Mouse (Mus musculus) midbrain, postnatal 0 days (tissue): Measurements from ENCODE around the gene Fank1. TPM values are rescaled to one million over a fixed set of nuclear protein-coding genes. Genes with fewer than 3 reads are reported as not detected.

ENCODE experiments used
- ATAC-seq: fragments of 200-750 bp; cut with Nextera tagmentation; 2 replicates; pipeline ENCODE4 v1.8.0; 2017; ENCODE audit warnings: moderate number of reproducible peaks, mild to moderate bottlenecking, moderate TSS enrichment, moderate library complexity; ENCODE audit not compliant: low FRiP score
- DNase-seq: peaks from one replicate; pipeline ENCODE4 v3.0.0-alpha.2; 2015; ENCODE audit warnings: low spot score
- H3K27ac ChIP-seq: fragments of 300-500 bp; sonication (generic); 2 replicates; pipeline ENCODE4 v1.5.1; 2014; ENCODE audit warnings: low read depth, mild to moderate bottlenecking, low read length, mixed read lengths
- H3K27me3 ChIP-seq: fragments of 300-500 bp; sonication (generic); 2 replicates; pipeline ENCODE4 v1.6.1; 2014; ENCODE audit warnings: low read length, control low read depth, mixed read lengths; ENCODE audit not compliant: insufficient read depth
- H3K36me3 ChIP-seq: fragments of 300-500 bp; sonication (generic); 2 replicates; pipeline ENCODE4 v1.6.1; 2014; ENCODE audit warnings: low read length, control low read depth, mixed read lengths; ENCODE audit not compliant: insufficient read depth
- H3K4me1 ChIP-seq: fragments of 300-500 bp; sonication (generic); 2 replicates; pipeline ENCODE4 v1.6.1; 2014; ENCODE audit warnings: mild to moderate bottlenecking, control low read depth, antibody characterized with exemption, low read length, mixed read lengths; ENCODE audit not compliant: insufficient read depth
- H3K4me2 ChIP-seq: fragments of 300-500 bp; sonication (generic); 2 replicates; pipeline ENCODE4 v1.6.1; 2014; ENCODE audit warnings: low read depth, mild to moderate bottlenecking, low read length, mixed read lengths; ENCODE audit not compliant: poor library complexity, severe bottlenecking
- H3K4me3 ChIP-seq: fragments of 300-500 bp; sonication (generic); 2 replicates; pipeline ENCODE4 v1.5.1; 2014; ENCODE audit warnings: low read depth, mild to moderate bottlenecking, low read length, moderate library complexity
- H3K9ac ChIP-seq: fragments of 300-500 bp; sonication (generic); replicated peaks from 2 replicates; pipeline ENCODE4 v1.6.1; 2014; ENCODE audit warnings: mild to moderate bottlenecking, low read length, moderate library complexity, mixed read lengths; ENCODE audit not compliant: poor library complexity, severe bottlenecking
- H3K9me3 ChIP-seq: fragments of 300-500 bp; sonication (generic); 2 replicates; pipeline ENCODE4 v1.6.1; 2016; ENCODE audit warnings: low read length, control low read depth
- CTCF ChIP-seq: IDR thresholded peaks from 2 replicates; pipeline ENCODE4 v1.5.1; 2016; ENCODE audit warnings: antibody characterized with exemption, mild to moderate bottlenecking
- WGBS: fragments of 180-500 bp; shearing (Covaris S2); extraction: QIAGEN DNeasy Blood & Tissue Kit; methylation state at CpG from one replicate; pipeline ENCODE4 v1.1.7; 2014; 5-methylcytosine and 5-hydroxymethylcytosine counted together
- polyA plus RNA-seq: library from polyadenylated mRNA; unstranded; fragments of >200 nt; fragmentation: Nextera tagmentation; extraction: Ambion mirVana; gene quantifications from 2 replicates; pipeline ENCODE4 v1.2.1, GENCODE M21; 2015
- total RNA-seq: library from RNA; depleted of rRNA; stranded (reverse); fragments of >200 nt; gene quantifications from 2 replicates; pipeline ENCODE4 v1.2.3, GENCODE M21; 2014

Gene Fank1
- total and polyA plus RNA-seq, 2 experiments from 2014 or later = 3.0 to 8.7 TPM

GRCm38 (mm10) chr7:133856278-133856677 lies 79.6 kb downstream of the Fank1 start:
- Histone ChIP-seq H3K9me3 (no peaks in the 10 kb centered on the region), H3K4me3 (no peak overlapping the region), H3K4me1 (no peaks in the 10 kb centered on the region), H3K9ac (no peak overlapping the region), H3K4me2 (no peak overlapping the region), H3K27ac (no peak overlapping the region), H3K27me3 (no peaks in the 10 kb centered on the region), H3K36me3 (no peaks in the 10 kb centered on the region)
- 14% methylated on average over 3 of the region's 3 CpGs for WGBS
- DNase-seq (peak; percentile 90), ATAC-seq (peak; percentile 44; the same call in 1 of the 2 replicates)
- TF ChIP-seq CTCF = peak; percentile 100

- Histone ChIP-seq H3K4me2 (no peak overlapping the region), H3K9me3 (no peaks in the 10 kb centered on the region), H3K4me3 (no peak overlapping the region), H3K36me3 (no peaks in the 10 kb centered on the region), H3K27me3 (no peaks in the 10 kb centered on the region), H3K27ac (no peak overlapping the region), H3K4me1 (no peaks in the 10 kb centered on the region), H3K9ac (no peak overlapping the region)
- 90% methylated on average over 3 of the region's 3 CpGs for WGBS
- no peak for TF ChIP-seq CTCF
- DNase-seq = peak; percentile 43
- ATAC-seq = no peak
Observed at GRCm38 (mm10) chr7:133858506-133858905, 81.8 kb downstream of the Fank1 start.

DNA sequence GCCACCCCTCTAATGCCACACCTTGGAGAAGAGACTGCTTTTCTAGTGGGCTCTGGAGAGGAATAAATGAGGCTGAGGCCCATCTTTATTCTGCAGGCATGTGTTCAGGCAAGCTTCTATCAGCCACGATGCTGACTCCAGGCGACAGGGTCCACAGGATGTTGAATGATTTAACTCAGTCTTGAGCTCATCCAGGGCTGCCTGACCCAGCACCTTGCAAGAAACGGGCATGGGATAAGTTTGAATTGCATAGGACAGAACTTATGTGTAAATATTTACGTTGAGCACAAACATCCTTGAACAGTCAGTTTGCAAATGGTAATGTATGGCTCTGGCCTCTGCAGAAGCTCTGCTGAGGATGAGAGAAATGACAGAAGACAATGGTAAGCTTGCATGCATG lies 82.9 kb downstream of the Fank1 start:
- no peaks in the 10 kb centered on the region for H3K27me3 ChIP-seq
- H3K9ac ChIP-seq = no peak overlapping the region
- H3K4me1 ChIP-seq = no peaks in the 10 kb centered on the region
- no peak for ATAC-seq
- H3K4me2 ChIP-seq = no peak overlapping the region
- no peaks in the 10 kb centered on the region for H3K9me3 ChIP-seq
- H3K27ac ChIP-seq = no peak overlapping the region
- 80% methylated on average over 4 of the region's 4 CpGs for WGBS
- DNase-seq = no peak
- no peak overlapping the region for H3K4me3 ChIP-seq
- H3K36me3 ChIP-seq = no peaks in the 10 kb centered on the region
- no peak for TF ChIP-seq CTCF

- no peak overlapping the region for H3K27ac ChIP-seq
- H3K4me3 ChIP-seq = no peak overlapping the region
- no peak overlapping the region for H3K9ac ChIP-seq
- ATAC-seq (no peak), DNase-seq (no peak)
- no peak overlapping the region for H3K4me2 ChIP-seq
- no peaks in the 10 kb centered on the region for H3K4me1 ChIP-seq
- no peak for TF ChIP-seq CTCF
- H3K9me3 ChIP-seq = no peaks in the 10 kb centered on the region
- no peaks in the 10 kb centered on the region for H3K27me3 ChIP-seq
- 94% methylated on average over 6 of the region's 6 CpGs for WGBS
- no peaks in the 10 kb centered on the region for H3K36me3 ChIP-seq
Observed at GRCm38 (mm10) chr7:133862233-133862632, 85.6 kb downstream of the Fank1 start.

DNA sequence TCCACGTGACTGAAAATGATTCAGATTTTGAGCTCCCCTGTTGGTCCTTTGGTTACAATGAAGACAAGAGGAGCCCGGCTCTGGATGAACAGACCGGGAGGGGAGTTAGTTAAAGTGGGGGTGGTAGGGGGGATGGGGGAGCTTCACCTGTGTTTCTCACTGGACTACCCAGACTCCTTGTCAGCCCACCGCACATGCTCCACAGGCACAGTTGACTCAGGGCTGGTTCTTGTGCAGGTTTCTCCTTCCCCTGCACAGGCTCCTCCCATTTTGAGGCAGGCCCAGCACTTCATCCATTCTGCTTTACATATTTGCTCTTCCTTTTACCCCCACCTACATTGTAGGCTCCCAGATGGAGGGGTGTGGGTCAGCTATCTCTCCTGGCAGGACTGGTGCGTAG lies 86.1 kb downstream of the Fank1 start:
- H3K27me3 ChIP-seq = no peaks in the 10 kb centered on the region
- 92% methylated on average over 5 of the region's 5 CpGs for WGBS

DNA sequence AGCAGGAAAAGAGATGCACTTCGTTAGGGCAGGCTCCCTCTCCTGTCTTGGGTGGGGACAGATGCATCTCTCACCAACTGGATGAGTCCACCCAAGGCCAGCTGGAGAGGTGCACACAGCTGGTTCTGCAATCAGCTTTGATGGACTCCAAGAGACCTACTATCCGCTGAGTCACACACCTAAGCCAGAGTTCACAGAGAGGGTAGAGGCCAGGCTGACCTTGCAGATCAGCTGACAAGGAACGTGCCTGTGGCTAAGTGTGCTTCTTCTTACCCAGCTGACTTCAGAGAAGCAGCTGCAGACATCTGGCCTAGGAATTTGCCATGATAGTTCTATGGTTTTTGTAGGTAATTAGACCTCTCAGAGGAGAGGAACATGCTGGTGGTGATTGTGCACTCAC lies 86.5 kb downstream of the Fank1 start:
- H3K27ac ChIP-seq = no peak overlapping the region
- H3K4me3 ChIP-seq = no peak overlapping the region
- no peak overlapping the region for H3K9ac ChIP-seq
- no peaks in the 10 kb centered on the region for H3K27me3 ChIP-seq
- H3K36me3 ChIP-seq = no peaks in the 10 kb centered on the region
- TF ChIP-seq CTCF = no peak
- H3K4me2 ChIP-seq = no peak overlapping the region
- DNase-seq (no peak), ATAC-seq (no peak)
- no peaks in the 10 kb centered on the region for H3K9me3 ChIP-seq
- H3K4me1 ChIP-seq = no peaks in the 10 kb centered on the region
- 82% methylated on average over 3 of the region's 3 CpGs for WGBS

More for the DNA sequence above, 86.1 kb downstream of the Fank1 start:
- no peak for TF ChIP-seq CTCF
- Histone ChIP-seq H3K36me3 (no peaks in the 10 kb centered on the region), H3K4me3 (no peak overlapping the region), H3K9me3 (no peaks in the 10 kb centered on the region), H3K9ac (no peak overlapping the region), H3K27ac (no peak overlapping the region), H3K4me2 (no peak overlapping the region), H3K4me1 (no peaks in the 10 kb centered on the region)
- no peak for ATAC-seq
- DNase-seq = no peak
